Mouse (Mus musculus) right cerebral cortex, postnatal 10 days (tissue): ENCODE data around the gene Palm3.
A peak's percentile ranks its signal among the peaks of the same experiment; 100 is the strongest.
"Not testable (repeated sequence)": the region's sequence is repeated elsewhere in the genome, so short reads cannot be mapped to it uniquely, and the experiment has no call there.

Source experiments
- DNase-seq, 2 experiments: peaks; one replicate each; pipeline ENCODE4 v3.0.0; 2021; ENCODE audit warnings: low spot score in 2 of 2

The Palm3 gene

DNA sequence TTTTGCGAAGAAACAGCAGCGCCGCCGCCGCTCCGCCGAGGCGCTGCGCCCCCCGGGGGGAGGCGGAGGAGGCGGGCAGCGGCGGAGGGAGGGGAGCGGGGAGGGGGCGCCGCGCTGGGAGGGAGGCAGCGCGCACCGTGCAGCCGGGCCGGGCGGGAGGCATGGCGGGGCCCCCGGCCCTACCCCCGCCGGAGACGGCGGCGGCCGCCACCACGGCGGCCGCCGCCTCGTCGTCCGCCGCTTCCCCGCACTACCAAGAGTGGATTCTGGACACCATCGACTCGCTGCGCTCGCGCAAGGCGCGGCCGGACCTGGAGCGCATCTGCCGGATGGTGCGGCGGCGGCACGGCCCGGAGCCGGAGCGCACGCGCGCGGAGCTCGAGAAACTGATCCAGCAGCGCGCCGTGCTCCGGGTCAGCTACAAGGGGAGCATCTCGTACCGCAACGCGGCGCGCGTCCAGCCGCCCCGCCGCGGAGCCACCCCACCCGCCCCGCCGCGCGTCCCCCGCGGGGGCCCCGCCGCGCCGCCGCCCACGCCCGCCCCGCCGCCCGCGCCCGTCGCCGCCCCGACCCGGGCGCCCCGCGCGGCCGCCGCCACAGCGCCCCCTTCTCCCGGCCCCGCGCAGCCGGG lies 23.6 kb upstream of the Palm3 start, which contains the start of gene Samd1:
Gene Samd1 (plus strand): TSS at position 162 of the 631 bp plus-strand sequence.
- peak; percentile 75 to 81 for DNase-seq

DNA sequence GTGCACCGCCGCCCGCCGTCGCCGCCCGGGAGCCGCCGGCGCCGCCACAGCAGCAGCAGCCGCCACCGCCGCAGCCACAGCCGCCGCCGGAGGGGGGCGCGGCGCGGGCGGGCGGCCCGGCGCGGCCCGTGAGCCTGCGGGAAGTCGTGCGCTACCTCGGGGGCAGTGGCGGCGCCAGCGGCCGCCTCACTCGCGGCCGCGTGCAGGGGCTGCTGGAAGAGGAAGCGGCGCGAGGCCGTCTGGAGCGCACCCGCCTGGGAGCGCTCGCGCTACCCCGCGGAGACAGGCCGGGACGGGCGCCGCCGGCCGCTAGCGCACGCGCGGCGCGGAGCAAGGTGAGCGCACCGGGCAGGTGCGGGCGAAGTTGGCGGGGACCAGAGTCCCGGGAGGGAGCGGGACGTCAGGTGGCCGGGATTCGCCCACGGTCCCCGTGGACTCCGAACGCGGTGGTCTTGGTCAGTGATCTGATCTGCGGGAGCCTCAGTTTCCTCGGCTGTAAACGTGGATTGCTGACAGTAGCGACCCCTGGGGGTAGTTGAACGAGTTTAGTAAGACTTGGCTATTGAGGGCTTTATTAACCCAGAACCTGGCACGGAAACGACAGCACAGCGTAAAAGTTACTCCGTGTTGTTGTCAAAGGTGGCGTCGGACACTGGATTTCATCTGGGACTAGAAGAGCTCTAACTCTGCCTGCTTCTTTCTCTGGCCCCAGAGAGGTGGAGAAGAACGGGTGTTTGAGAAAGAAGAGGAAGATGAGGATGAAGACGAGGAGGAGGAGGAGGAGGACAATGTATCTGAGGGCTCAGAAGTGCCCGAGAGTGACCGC lies 22.8 kb upstream of the Palm3 start:
- peak; percentile 70 to 76 for DNase-seq

- no peak for DNase-seq
Observed at GRCm38 (mm10) chr8:83999057-83999705, 22.1 kb upstream of the Palm3 start.

- DNase-seq, result no peak
Observed at GRCm38 (mm10) chr8:83999825-84000224, 21.4 kb upstream of the Palm3 start.

DNA sequence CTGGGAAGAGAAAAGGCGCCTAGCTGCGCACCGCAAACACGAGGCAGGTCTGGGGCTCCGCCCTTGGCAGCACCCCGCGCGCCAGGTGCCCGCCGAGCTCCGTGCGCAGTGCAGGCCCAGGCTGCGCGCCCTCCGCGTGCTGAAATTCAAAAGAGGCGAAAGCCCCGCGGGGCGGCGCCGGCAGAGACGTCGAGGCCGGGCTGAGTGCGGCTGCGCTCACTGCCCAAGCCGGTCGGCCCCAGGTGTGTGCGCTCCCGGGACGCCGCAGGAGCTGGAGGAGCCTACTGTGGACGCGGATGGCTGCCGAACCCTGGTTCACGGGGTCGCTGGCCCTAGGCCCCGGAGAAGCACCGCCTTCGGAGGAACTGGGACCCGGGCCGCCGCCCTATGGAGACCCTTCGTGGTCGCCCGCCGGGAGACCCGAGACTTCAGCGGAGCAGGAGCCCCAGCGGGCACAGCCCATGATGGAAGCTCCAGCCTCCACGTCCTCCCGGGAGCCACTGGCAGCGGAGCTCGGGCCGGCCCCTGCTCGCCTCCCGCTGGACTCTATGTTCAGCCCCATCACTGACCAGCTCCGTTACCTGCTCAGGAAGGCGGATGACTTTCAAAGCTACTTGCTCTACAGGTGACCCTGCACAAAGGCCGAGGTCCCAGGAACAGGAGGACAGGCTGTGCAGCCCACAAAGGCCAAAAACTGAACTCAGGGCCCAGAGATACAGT lies 19.8 kb upstream of the Palm3 start, which contains the start of gene 1700067K01Rik:
Gene 1700067K01Rik (plus strand): TSS at position 222 of the 720 bp plus-strand sequence.
- DNase-seq, result no peak

- DNase-seq, result no peak
Observed at GRCm38 (mm10) chr8:84002957-84003611, 18.2 kb upstream of the Palm3 start.

DNA sequence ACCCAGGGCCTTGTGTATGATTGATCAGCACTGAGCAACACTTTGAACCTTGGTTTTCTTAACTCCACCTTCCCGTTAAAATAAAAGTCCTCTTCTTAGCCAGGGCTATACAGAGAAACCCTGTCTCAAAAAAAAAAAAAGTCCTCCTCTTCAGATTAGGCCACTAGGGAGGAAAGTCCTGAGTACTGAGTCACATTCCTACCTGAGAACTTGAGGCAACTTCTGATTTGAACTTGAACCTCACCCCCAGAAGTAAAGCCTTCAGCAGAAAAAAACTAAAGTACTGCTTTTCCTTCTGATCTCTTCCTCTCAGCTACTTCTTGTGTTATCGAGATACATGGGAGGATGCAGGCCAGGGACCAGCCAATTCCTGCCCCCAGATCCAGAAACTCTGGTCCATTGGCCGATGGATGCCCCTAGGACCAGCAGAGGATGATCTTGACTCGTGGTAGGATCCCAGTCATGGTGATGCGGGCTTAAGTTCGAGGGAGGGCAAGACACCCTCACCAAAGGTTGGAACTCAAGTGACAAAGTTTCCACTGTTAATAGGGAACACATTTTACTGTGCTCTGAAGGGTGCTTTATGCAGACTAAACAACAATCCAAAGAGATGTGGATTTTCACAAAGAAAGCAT lies 17.5 kb upstream of the Palm3 start:
- DNase-seq, result no peak

DNA sequence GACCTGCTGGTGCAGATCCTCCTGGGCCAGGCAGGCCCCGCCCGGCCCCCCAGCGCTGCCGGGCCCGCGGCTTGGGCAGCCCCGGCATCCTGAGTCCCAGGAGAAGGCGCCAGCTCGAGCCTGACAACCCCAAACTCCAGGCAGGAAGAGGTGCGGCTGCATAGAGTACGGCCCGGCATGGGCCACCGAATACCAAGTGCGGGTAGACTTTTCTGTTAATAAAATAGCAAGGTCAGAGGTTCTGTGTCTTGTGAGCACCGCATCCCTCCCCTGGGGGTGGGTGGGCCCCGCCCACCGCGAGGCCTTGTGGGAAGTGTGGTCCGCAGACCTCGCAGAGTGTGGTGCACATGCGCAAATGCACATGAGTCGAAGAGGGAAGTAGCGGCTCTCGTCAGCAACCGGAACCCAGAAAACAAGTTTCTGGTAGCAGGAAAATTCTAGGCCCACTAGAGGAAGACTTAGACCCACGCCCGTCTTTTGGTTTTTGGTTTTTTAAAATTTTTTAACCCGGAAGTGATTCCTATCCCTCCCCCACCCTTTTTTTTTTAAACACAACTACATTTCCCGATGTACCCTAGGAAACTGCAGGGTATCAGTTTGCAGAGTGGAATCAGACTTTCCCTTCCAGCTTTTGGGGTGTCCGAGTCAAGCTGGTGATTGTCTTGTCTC lies 16.6 kb upstream of the Palm3 start:
- peak; percentile 95 for DNase-seq

GRCm38 (mm10) chr8:84005502-84005901 lies 15.8 kb upstream of the Palm3 start:
- not testable (repeated sequence) for DNase-seq

GRCm38 (mm10) chr8:84008362-84008761 lies 12.9 kb upstream of the Palm3 start:
- DNase-seq, result no peak

GRCm38 (mm10) chr8:84009876-84010275 lies 11.4 kb upstream of the Palm3 start:
- DNase-seq, result peak; percentile 84 to 88

DNA sequence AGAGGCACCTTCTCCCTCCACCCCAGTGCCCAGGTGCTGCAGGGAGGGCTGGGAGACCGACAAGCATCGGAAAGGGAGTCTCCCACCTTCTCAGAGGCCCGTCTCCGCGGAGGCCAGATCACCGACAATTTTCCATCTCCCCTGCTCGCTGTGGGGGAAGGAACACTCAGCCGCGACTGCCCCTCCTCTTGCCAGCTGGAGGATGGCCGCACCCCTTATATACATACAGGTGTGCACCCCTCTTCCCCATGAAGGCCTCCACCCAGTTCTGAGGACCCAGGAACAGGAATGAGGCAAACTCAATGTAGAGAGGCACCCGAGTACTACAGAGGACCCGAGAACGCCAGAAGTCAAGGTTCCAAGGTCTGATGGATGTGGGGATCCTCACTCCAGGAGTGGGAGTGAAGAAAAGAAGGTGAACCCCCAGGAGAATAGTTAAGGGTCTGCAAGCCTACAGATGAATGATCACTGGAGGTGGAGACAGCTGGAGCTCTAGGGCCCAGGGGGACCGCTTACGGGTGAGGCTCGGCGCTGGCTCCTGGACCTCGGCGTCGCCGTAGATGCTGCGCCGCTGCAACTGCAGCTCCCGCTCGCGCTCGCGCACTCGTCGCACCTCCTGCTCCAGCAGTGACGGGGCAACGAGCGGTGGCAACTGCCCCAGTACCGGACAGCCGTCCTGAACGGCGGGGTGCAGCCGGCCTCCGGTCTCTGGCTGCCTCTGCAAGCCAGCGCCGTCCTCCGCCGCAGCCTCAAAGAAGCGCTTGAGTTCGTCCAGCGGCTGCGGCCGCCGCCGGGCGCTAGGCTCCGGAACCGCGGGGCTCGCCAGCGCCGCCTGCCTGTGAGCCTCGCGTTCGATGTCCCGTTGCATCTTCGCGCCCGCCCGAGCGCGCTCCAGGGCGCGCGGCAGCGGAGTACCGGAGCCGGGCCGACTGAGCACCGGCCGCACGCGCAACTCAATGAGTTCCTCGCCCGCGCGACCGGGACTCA lies 10.4 kb upstream of the Palm3 start:
- peak; percentile 74 to 79 for DNase-seq

DNA sequence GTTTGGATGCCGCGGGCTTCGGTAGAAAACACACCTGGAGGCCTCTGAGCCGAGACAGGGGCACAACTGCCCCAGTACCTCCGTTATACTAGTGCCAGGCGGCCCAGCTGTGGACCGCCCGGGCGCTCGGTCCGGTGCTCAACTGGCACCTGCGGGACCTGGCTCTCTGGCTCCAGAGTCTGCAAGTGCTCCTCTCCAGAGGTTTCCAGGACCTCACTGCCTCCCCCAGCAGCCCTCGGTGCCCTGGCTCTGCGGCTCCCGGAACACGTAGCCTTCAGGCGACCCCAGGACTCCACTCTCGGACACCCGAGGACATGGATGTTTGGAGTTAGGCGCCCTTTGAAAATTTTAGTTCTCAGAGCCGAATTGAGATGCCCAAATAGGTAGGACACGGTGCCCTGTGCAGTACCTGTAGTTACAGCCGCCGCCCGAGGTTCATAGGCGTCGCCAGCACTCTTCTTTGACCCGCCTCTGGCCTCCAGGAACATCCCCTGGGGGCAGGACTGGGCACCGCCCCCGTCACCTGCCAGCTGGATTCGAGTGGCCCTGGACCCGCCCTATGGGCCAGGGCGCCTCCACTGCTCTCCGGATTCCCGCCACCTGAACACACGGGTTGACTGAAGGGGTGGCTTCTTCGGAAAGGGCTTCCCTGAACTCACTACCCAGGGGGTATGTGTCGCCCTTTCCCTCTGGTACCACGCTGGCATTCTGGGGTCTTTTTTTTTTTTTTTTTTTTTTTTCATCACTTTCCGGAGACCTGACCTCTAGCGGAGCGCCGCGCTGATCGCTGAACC lies 9.4 kb upstream of the Palm3 start, which contains the start of gene 2210011C24Rik:
Gene 2210011C24Rik (minus strand): TSS at position 467 of the 794 bp plus-strand sequence.
- DNase-seq, result no peak

DNA sequence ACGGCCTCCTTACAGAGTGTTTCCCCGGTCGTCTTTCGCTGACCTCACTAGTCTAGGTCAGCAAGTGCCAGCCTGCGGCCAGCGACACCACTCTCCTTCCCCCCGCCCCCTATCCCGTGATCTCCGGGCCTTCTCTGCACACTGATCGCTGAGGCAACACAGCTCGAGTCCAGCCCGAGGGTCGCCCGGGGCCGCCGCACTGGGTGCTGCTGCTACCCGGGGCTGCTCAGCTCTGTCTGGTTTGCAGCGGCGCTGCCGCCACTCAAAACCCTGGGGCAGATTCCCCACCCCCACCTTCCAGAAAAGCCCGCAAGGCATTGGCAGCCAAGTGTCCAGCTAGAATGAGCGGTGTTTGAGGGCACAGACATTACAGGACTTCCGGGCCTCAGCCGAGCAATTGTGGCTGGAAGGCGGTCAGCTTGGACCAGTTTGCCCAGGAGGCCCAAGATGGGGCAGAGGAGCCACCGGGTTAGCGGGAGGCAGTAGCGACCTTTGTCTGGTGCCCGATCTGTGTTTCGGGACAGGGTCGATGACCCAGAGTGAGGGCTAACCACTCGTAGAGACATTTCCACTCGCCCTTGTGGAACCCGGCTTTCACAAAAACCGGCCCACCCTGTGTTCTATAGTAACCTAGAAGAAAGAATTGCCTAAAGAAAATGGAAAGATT lies 8.6 kb upstream of the Palm3 start:
- DNase-seq, result no peak

DNA sequence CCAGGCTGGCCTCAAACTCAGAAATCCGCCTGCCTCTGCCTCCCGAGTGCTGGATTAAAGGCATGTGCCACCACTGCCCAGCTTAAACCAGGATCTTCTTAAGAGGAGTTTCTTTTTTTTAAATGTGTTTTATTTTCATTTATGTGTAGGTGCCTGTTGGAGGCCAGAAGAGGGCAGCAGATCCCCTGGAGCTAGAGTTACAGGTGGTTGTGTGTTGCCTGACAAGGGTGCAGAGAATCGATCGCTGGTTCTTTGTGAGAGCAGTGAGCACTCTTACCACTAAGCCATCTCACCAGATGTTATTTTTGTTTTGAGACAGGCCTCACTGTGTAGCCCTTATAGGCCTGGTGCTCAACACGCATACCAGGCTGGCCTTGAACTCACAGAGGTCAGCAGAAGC lies 5.4 kb upstream of the Palm3 start:
- no peak for DNase-seq

DNA sequence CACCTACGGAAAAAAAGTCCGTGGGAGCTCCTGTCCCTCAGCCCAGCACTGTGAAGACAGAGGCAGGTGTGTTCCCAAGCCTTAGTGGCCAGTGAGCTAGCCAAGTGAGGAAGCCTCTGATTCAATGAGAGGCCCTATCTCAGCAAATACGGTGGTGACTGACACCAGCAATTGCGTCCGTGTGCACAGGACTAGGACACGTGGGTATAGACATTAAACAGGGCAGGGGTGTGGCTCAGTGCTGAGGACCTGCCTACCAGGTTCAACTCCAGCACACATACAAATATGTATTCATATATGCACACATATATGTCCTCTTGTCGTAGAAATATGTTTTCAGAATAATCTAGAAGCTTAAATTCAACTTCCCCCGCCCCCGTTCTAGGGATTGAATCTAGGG lies 1.5 kb upstream of the Palm3 start:
- no peak for DNase-seq

DNA sequence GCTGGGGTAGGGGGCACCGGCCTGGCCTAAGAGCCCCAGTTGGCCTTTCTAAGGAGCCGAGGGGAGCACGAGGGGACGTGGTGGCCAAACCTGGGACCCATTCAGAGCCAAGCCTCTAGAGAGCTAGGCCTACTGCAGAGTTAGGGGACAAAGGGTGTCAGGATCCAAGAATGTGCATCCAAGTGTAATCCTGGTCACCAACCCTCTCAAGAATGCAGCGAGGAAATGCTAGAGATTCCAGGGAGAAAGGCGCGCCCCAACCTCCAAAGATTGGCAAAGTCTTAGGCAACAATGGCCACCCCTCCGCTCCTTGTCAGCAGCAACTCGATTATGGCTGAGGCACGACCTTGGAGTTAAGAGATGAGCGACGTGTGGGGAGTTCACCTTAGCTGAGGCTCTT lies 298 bp downstream of the Palm3 start:
- DNase-seq, result no peak

DNA sequence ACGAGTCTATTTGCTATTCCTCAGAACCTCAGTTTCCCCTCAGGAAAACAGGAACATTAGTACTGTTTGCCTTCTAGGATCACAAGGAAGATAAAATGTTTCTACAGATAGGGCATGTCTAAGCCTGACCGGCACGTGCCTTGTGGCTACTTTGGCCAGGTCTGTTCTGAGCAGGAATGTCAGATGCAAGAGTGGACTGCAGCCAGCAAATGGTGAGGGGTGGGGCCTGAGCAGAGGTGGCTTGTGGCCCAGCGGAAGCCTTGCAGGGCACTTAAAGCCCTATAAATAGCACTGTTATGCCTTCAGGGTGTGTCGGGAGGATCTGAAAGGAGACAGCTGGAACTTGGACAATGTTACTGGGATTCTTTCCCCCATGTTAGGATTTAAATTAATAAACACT lies 1.8 kb downstream of the Palm3 start:
- DNase-seq, result no peak
